Mouse (Mus musculus): Measurements from ENCODE around the gene Sgsm3.

DNA sequence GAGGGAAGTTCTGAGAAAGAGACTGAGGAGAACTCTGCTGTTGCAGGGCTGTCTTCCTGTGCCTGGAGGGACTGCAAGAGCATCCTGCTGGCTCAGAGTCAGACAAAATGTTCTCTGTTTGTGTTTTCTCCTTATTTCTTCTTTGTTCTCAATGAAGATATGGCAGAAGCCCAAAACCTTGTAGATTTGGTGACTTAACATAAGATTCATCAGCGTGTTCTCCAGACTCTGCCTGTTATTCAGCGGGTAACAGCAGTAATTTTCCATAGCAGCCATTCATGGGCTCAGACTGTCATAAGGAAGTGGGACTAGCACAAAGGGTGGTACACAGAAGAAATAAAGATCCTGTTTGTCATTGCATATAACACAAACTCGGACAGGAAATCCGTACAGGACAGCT is 2.0 kb downstream of the Sgsm3 start:
- TF ChIP-seq GATA1 (IDR thresholded peaks at IDR 0.05; ENCODE audit: low read length) (no peak), TAL1 (IDR thresholded peaks at IDR 0.05; ENCODE audit: low read length) (no peak)
